Mouse (Mus musculus) layer of hippocampus, adult 9-10 months (tissue): ENCODE results near the gene Scap.

Source experiments
- DNase-seq: peaks from one replicate; pipeline ENCODE4 v3.0.0; 2022; ENCODE audit warnings: low spot score

The Scap gene

DNA sequence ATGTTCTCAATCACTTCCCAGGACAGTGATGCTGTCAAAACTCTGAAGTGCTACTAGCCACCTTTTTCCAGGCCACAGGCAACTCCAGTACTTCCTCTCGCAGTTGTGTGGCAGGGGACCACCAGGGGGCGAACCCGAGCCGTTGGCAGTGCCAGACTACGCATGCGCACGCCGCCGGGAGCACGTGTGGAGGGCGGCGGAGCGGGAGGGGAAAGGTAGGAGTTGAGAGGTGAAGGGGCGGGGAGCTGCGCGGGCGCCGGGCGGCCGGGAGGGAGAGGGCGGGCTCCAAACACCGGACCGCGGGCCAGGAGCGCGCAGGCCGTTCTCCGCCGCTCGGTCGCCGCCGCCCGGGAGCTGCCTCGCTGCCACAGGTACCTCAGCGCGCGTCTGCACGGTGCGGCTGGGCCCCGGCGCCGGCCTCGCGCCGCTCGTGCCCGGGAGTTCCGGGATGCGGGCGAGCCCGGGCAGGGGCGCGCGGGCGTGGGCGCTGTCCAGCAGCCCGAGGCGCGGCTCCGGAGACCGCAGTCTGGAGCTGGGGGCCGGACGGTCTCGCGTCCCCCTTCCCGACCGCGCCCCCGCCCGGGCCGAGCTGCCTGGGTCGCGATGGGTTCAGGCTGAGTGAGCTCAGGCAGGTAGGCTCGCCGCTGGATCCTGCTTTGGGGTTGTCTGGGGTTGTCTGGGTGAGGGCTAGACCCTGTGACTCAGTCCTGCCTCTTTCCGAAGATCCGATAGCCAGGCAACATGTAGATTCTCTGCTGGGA, at the start of gene Scap:
Gene Scap, plus strand, starts transcription at position 154 of the 761 bp plus-strand sequence.
- DNase-seq = peak; percentile 90

DNA sequence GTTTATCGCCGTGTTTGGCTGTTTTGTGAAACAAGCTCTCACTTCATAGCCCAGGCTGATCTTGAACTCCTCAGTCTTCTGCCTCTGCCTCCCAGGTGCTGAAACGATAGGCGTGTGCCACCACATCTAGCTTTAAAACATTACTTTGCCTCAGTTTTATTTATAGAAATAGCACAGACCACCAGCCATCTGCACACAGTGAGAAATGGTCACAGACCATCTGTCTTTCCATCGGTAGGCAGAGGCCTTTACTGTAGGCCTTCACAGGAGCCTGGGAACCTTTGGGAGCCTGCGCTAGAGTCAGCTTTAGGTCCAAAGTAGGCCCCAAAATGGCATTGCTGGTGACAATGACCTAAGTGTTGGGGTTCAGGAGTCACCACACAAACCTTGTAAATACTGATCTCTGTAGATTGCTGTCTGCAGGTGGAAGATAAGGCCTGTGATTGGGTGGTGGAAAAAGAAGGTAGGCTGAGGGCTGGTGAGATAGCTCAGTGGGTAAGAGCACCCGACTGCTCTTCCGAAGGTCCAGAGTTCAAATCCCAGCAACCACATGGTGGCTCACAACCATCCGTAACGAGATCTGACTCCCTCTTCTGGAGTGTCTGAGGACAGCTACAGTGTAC, 48.9 kb upstream of the Scap start:
- no peak for DNase-seq

DNA sequence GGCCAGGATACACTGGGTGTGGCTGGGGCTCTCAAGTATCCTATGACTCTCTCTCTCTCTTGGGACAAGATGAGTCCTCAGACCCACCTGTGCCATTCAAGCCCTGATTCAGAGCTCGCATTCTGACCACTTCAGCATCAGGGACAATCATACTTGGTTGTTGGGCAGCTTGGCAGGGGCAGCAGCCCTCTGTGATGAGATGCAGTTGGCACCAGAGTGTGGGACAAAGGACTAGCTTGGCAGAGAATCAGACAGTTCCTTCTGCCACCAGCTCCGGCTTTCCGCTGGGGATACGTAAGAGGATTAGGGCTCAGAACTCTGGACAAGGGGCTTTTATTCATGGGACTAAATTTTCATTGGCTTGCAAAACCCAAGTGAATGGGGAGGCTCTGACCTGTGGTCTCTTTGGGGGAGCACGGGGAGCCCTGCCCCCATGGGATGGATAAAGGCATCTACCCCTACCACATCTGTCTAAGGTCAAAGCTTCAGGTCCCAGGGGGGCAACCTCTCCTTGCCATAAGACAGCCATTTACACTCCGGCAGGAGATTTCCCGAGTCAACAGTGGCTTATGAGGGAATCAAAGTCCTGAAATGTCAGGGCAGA, 45.7 kb upstream of the Scap start:
- no peak for DNase-seq

DNA sequence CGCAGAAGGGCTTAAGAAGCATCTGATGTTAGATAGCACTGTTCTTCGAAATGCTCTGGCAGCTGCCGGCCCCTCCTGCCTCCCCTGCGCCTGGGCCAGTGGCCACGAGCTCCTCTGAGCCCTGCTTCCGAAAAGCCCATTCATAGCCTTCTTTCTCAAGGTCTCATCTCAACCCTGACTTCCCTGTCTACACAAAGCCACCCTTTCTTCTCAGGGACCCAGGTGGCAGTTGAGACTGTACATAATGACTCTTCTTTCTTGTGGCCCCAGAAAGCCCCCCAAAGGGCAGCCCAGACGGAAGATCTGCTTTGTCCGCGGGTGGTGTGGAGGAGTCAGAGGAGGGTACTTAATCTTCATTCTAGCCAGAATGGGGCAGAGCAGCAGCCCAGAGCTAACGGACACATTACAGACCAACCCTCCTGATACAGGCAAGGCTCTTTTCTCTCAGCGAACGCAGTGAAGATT, 39.8 kb upstream of the Scap start:
- DNase-seq = no peak

DNA sequence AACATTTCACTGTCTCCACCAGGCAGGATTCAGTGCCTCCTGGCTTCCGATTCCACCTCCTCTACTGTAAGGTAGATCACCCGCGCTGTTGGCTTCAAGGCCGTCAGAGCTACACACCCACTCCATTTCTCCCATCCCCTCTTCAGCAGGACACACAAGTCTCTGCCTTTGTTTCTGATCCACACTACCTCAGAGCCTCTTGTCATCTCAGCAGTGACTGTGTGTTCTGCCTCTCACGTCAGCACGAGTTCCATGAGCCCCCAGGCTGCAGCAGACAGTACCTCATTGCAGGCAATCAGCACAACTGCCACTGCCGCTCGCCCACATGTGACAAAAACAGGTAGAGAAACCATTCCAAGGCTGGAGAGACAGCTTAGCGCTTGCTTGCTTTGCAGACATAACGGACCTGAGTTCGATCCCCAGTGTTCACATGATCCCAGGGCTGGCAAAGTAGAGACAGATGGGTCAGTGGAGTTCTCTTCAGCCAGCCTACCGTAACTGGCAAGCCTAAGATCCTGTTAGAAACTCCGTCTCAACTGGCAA, 39.1 kb upstream of the Scap start:
- DNase-seq = no peak

DNA sequence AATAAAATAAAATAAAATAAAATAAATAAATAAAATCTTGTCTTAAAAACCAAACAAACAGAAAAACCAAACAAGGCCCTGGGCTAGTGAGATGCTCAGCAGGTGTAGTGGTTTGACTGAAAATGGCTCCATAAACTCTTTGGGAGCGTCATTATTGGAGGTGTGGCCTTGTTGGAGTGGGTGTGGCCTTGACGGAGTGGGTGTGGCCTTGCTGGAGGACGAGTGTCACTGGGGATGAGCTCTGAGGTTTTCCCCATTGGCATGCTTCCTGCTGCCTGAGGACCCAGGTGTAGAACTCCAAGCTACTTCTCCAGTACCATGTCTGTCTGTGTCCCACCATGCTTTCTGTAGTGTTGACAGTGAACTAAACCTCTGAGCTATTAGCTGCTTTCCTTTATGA, 38.3 kb upstream of the Scap start:
- no peak for DNase-seq

DNA sequence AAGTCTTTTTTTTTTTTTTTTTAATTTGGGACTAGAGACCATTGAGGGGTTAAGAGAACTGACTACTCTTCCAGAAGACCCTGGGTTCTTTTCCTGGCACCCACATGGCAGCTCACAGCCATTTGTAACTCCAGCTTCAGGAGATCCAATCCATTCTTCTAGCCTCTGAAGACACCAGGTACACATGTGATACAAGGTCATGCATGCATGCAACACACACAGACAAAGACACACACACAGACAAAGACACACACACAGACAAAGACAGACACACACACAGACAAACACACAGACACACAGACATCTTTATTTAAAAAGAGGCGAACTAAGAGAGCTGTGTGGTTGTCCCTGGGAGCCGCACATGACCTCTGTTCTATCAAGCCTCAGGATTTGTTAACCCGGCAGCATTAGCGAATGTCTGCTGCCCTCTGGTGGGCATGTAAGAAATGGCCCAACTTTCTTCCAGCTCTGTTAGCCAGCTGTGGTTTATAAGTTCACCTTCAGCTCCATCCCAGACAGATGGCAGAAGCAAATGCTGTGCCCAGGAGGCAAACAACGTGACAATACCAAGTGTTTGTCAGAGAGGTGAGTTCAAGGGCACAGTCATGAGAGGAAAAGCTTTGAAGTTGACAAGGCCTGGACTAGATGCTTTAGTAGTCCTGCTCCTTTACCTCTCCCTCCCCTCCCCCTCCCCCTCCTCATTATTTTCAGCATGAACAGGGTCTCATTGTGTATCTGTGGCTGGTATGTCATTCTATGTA, 36.0 kb upstream of the Scap start:
- peak; percentile 86 for DNase-seq

DNA sequence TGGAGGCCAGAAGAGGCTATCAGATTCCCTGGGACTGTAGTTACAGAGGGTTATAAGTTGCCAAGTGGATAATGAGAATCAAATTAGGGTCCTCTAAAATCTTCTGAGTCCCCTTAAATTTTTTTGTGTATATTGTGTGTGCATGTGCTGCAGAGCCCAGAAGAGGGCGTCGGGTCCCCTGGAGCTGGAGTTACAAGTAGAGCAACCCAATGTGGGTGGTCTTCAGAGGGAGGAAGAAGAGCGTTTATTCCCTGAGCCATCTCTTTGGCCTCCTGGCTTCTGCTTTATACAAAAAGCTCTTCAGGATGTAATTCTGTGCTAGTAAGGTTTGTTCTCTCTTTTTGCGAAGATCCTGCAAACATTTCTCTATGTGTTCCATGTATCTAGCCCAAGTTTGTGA, 28.6 kb upstream of the Scap start:
- no peak for DNase-seq

DNA sequence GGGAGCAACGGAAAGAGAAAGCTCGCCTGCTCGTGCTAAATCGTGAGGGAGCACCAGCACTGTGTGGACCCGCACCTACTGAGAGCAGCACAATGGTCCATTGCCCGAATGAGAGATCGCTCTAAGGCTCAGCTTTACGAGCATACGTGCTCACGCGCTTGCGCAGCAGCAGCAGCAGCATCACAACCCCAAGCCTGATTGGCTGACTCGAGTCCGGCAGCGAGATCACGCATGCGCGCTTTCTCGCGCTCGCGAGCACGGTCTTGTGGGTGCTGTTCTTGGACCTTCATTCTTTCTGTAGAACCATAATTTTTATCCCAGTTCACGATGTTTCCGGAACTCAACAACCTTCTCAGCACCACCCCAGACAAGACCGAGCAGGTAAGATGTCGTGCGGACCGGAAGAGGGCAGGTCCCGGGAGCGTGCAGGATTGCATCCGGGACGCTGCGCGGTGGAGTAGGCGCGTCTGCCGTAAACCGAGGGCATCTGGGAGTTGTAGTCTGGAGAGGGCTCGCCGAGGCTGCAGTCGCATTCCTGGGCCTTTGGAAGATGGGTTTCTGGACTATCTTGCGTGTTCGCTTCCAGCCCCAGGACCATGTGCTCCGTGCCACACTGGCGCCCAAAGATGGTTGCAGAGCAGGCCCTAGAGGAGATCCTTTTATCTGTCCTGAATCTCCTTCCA, 28.0 kb upstream of the Scap start, which contains the start of gene Elp6:
Gene Elp6, plus strand, starts transcription at position 205 of the 683 bp plus-strand sequence.
- peak; percentile 92 for DNase-seq

DNA sequence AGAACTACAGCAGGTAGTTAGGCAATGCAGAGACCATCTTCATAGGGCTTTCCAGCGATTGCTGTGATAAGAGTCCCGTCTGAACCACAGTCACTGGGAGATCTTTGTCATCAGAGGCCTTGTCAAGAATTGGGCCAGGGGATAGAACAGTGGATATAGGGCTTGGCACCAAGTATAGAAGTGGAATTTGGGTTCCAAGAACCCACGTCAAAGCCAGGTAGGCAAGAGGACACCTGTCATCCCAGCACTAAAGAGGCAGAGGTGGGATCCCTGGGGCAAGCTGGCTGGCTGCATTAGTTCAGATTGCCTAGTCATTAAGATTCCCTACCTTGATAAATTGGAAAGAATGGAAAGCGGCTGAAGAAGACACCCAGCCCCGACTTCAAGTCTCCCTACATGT, 26.7 kb upstream of the Scap start:
- no peak for DNase-seq

DNA sequence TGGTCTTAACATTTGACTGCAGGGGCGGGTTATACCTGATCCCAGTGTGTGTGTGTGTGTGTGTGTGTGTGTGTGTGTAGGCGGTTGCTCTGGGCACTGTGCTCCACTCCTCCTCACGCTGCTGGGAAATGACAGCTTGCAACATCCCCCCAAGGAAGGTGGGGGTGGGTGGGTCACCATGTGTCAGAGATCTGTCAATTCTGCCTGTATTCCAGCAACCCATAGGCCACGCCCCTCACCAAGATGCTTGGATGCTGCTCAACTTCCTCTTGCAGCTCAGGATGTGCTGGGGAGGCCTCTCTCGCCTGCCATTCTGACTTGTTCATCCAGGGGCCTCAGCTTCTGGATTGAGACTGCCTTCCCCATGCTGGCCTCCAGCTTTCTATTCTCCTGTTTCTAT, 18.4 kb upstream of the Scap start:
- no peak for DNase-seq

DNA sequence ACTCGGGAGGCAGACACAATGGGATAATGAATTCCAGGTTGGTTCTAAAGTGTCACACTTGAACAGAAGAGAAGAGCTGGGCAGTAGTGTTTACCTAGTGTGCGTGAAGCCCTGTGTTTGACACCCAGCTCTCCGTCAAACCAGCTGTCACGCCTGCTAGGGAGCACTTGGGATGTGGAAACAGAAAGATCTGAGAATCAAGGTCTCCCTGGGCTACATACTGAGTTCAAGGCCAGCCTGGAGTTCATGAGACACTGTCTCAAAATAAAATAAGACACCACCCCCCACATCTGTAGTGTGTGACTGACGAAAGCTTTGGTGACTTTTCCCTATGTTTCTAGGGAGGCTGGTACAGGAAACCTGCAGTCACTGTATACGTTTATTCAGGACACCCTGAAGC, 17.7 kb upstream of the Scap start:
- no peak for DNase-seq

DNA sequence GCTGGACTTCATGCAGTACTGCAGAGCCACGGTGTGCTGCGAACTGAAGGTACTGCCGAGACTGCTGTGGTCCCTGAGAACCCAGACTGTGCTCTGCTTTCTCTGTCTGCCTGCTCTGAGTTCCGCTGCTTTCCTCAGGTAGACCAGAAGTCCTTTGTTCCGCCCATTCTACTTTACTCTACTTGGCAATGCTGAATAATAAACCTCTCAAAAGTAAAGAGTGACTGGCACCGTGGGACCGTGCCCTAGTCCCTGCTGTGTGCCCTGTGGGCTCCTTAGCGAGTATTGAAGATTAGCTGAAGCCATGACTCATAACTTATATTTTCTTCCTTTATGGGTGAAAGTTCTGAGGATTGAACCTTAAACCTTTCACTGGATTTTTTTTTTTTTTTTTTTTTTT, 17.2 kb upstream of the Scap start:
- no peak for DNase-seq

DNA sequence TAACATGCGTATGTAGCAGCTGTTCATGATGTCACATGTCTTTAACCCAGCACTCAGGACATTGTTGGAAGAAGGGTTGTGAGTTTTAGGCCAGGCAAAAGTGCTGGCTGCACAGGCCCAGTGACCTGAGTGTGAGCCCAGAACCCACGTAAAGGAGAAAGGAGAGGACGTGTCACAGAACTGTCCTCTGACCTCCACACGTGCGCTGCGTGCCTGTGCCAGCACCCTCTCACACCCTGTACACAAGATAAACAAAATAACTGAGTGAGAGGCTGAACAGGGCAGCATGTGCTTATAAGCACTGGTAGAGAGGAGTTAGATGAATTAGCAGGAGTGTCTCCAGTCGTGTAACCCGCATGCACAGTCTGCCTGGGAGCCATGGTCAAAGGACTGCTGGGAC, 16.6 kb upstream of the Scap start:
- DNase-seq = no peak

DNA sequence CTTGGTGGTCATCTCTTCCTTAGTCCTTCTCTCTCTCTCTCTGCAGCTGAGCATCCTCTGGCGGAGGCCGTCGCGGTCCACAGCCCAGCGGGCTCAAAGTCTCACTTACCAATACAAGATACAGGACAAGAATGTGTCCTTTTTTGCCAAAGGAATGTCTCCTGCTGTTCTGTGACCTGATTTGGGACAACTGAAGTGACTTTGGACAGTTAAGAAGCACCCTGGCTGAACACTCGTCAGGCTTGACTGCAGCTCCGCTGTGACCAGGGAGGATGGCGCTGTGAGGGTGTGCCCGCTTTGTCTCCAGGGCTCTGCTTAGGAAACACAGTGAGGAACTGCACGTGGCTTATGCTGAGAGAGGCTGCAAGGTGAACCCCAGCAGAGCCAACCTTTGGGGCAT, 12.3 kb upstream of the Scap start:
- DNase-seq = no peak

DNA sequence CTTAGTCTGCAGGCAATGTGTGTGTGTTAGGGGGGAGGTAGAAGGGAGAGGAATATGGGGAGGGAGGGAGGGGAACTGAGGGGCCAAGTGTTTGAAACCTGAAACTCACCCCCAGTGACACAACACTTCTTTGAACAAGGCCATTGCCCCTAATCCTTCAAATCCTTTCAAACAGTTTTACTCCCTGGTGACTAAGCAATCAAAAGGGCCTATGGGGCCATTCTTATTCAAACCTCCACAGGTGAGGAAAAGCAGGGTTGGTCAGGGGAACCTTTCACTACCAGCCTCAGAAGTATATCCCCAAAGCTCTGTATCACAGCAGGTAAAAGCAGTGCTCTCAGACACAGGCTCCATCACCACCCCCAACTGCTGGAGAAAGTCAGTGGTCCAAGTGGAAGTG, 10.1 kb upstream of the Scap start:
- no peak for DNase-seq

DNA sequence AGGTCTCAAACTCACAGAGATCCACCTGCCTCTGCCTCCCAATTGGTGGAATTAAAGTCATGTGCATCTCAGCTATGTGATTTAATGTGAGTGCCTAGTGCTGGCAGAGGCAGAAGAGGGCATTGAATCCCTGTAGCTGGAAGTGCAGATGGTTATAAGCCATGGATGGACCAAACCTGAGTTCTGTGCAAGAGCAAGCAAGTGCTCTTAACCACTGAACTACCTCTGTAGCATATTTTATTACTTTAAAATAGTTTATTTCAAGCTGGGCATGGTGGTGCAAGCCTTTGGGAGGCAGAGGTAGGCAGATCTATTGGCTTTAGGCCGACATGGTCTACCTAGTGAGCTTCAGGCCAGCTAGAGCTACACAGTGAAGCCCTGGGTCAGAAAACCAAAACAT, 8.9 kb upstream of the Scap start:
- no peak for DNase-seq

DNA sequence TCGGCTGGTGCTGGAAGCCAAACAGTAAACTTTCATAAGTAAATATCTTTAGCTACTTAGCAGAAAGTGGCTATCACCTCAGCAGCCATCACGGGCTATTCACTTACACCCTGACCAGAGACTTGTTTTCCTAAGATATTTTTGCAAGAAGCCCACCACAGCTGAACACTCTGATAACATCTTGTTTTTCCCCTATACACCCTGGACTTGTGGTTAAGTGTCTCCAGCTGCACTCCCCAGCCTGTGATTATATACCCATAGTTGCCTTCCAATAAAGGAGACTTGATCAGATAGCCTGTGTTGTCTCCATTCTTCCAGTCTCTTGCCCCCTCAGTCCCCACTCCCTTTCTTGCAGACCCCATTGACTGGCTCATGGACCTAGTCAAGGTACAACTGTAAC, 4.9 kb upstream of the Scap start:
- DNase-seq = no peak

DNA sequence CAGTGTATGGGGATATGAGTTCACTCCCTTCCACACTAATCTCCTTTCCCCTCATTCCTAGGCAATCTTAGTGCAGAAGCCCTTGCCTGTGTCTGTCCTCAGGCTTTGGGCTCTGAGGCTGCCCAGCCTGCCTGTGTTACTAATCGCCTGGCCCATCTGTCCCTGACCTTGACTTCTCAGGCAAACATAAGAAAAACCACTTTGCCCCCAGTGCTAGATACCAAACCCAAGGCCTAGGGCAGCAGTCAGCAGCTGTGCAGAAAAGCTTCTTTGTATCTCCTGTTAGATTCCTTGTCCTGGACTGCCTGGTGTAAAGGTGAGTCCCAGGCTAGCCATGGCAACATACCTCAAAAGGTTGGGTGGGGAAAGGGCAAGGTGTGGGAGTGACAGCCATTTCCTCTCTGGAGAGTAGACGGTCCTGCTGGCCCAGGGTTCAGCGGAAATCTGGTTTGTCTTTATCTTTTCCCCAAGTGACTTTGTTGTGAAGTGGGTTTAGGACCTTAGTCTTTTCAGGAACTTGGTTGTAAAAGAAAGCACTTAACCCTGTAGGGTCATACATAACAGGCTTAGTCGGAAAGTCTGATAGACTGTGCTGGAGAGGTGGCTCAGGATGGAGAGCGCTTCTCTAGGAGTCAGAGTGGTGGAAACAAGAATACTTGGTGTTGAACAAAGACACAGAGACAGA, 4.0 kb upstream of the Scap start:
- DNase-seq = no peak

DNA sequence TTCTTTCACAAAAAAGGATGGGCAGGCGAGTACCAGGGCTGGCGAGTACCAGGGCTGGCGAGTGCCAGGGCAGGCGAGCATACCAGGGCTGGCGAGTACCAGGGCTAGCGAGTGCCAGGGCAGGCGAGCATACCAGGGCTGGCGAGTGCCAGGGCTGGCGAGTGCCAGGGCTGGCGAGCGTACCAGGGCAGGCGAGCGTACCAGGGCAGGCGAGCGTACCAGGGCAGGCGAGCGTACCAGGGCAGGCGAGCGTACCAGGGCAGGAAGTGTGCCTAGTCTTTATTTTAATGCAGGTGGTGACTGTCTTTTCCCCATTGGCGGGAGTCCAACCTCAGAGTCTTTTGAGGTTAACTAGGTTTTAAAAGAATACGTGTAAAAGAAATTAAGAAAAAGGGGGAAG, 3.4 kb upstream of the Scap start:
- DNase-seq = no peak

DNA sequence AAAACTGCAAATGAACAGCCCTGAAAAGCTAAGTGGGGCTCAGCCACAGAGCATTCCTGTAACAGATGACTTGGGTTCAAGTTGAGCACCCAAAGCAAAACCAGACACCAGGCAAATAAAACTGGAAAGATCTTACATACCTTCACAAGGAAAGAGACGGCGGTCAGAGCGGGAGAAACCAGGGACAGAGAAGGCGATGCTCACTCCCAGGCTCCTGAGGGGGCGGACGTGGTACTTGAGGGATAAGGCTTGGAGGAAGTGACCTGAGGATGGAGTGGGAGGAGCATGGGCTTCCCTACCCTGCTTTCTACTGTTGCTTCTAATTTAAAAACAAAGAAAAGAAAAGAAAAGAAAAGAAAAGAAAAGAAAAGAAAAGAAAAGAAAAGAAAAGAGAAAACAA, 2.7 kb upstream of the Scap start:
- DNase-seq = no peak
